Mouse (Mus musculus) mature B cell (primary cell): Measurements from ENCODE around the gene Pnldc1.
"Not testable (repeated sequence)": the region's sequence is repeated elsewhere in the genome, so short reads cannot be mapped to it uniquely, and the experiment has no call there.

Experiments
- in situ Hi-C: fragments of 300-500 bp; cut with MboI; formaldehyde crosslinking; loops from 2 replicates; pipeline ENCODE4 v1.14.3; 2019

The Pnldc1 gene

DNA sequence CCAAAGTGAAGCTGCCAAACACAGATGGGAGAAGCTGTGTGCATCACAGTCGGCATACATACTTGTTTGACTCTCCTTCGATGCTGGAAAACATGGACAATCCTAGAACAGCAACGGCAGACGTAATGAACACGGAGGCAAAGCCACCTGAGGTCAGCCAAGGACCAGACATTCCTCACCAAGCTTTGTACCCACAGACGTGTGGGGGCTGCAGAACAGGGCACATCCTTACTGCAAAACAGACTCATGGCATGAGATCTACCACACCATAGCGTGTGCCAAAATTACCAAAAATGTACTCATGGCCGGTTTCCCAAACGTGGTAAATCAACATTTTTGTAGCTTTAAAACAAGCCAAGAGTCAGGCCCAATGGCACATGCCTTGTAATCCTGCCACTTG lies 3.6 kb downstream of the Pnldc1 start:
- in situ Hi-C loops: no loop called here

- in situ Hi-C loops: no loop called here
These were observed 4.2 kb downstream of the Pnldc1 start for GRCm38 (mm10) chr17:12905810-12906209.

- in situ Hi-C loops: no loop called here
These were observed 5.7 kb downstream of the Pnldc1 start for GRCm38 (mm10) chr17:12904349-12904748.

- in situ Hi-C loops: no loop called here
These were observed 6.4 kb downstream of the Pnldc1 start for GRCm38 (mm10) chr17:12903372-12904333.

- in situ Hi-C loops: no loop called here
These were observed 7.7 kb downstream of the Pnldc1 start for GRCm38 (mm10) chr17:12902291-12902690.

DNA sequence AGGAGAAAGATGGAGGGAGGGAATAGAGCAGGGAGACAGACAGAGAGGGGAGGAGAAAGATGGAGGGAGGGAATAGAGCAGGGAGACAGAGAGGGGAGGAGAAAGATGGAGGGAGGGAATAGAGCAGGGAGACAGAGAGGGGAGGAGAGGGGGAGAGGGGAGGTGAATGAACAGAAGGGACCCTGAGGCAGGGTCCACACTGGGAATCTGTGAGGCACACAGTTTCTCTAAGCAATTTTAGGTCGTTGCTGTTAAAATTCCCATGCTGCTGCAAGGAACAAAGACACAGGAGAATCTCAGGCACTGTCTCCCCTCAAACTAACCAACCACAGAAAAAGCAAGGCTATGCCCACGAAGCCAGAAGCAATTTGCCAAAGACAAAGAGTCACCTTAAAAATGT lies 11.4 kb downstream of the Pnldc1 start:
- in situ Hi-C loops: not testable (repeated sequence)

DNA sequence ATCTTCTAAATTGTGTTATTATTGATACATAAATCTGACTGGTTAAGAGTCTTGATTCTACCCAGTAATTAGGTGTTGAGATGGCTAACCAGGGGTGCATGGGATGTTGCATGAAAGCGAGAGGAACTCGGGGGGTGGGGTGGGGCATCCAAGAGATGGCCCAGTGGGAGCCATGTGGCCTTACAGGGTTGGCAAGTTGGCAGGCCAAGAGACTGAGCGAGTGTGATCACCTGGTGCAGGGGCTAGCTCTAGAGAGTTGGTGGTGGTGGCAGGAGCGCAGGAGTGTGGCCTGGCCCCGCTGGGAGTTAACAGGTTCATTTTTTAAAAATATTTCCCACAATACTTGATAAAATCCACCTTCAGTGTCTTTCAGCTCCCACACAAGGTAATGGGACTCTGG lies 12.4 kb downstream of the Pnldc1 start:
- in situ Hi-C loops: no loop called here

- in situ Hi-C loops: no loop called here
These were observed 18.0 kb downstream of the Pnldc1 start for GRCm38 (mm10) chr17:12892033-12892432.

GRCm38 (mm10) chr17:12891054-12891453 lies 19.0 kb downstream of the Pnldc1 start:
- in situ Hi-C loops: no loop called here

DNA sequence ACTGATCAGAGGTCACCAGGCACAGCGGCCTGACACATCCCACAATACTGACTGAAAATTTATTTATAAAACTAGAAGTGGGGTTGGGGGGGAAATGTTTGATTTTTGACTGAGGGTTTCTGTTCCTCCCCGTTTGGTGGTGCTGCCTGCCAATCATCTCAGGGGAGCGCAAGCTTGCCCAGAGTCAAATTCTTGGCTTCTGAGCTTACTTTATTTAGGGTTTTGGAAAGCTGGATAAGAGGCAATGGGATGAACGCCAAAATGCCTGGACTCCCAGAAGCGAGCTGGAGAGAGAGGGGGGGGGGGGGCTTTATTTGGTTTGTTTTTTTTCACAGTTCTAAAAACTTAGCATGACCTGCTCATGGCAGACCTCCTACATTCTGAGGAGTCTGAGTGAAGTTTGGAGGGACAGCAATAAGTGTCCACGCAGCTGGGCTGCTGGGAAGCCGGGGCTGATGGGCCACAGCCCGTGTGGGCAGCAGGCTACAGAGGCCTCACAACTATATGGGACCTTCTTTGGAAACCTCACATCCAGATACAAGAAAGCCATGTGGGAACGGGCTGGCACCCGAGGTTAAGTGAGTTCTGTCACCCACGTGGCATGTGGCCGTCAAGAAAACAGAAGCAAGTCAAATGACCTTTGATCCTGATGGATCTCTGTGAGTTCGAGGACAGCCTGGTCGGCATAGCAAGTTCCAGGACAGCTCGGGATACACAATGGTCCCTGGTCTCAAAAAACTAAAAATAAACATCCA lies 22.8 kb downstream of the Pnldc1 start:
- in situ Hi-C loops: loop anchor here (10.0 kb wide), 1 partner anchor 108 kb away; the partner anchor contains the start of gene Wtap

- in situ Hi-C loops: loop anchor here (10.0 kb wide), 1 partner anchor 108 kb away; the partner anchor contains the start of gene Wtap
These were observed 23.4 kb downstream of the Pnldc1 start for GRCm38 (mm10) chr17:12886620-12887019.

DNA sequence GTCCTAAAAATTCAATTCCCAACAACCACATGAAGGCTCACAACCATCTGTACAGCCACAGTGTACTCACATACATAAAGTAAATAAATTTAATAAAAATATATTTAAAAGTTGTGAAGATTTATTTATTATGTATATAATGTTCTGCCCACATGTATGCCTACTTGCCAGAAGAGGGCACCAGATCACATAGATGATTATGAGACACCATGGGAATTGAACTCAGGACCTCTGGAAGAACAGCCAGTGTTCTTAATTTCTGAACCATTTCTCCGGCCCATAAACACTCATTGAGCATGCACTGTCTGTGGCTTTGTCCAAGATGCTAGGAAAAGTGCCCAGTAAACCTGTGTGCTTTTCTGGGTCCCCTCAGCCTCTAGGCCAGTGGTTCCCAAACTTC lies 28.8 kb downstream of the Pnldc1 start:
- in situ Hi-C loops: loop anchor here (10.0 kb wide), 1 partner anchor 114 kb away; the partner anchor contains the start of gene Wtap

DNA sequence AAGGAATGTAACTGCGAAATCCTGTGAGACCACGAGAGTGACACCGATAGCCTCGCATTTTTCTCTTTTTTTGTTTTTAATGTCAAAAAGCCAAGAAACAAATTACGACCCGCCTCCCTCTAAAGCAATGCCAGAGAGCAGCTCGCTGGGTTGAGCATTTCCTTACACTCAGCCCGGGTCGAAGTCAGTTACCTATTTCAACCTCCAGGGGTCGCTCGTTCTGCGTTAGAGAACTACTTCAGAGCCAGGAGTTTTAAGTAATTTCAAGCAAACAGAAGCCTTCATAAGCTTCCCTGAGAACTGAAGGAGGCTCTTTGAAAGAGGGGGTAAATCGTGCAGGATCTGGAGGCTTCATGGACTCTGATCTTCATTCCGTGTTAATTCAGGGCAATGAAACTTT lies 29.9 kb downstream of the Pnldc1 start:
- in situ Hi-C loops: loop anchor here (10.0 kb wide), 1 partner anchor 115 kb away; the partner anchor contains the start of gene Wtap

DNA sequence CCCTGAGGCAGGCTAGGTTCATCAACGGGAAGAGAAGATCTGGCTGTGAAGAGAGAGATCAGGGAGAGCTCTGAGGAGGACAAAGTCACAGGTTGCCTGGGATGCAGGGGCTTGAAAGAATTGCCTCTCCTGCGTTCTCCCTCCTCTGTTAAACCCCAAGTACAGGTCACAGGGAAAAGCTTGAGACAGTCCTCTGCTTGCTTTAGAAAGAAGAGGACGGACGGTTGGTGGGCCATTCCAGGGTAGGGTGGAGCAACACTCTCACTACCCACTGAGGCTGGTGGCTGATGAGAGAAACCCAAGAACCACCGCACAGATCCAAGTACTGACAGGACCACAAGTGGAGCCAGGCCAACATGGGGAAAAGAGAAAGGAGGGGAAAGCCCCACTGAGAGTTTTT lies 34.3 kb downstream of the Pnldc1 start, which contains the start of gene Mrgprh:
Mrgprh (plus strand) TSS at position 301 of the 400 bp plus-strand sequence.
- in situ Hi-C loops: no loop called here

DNA sequence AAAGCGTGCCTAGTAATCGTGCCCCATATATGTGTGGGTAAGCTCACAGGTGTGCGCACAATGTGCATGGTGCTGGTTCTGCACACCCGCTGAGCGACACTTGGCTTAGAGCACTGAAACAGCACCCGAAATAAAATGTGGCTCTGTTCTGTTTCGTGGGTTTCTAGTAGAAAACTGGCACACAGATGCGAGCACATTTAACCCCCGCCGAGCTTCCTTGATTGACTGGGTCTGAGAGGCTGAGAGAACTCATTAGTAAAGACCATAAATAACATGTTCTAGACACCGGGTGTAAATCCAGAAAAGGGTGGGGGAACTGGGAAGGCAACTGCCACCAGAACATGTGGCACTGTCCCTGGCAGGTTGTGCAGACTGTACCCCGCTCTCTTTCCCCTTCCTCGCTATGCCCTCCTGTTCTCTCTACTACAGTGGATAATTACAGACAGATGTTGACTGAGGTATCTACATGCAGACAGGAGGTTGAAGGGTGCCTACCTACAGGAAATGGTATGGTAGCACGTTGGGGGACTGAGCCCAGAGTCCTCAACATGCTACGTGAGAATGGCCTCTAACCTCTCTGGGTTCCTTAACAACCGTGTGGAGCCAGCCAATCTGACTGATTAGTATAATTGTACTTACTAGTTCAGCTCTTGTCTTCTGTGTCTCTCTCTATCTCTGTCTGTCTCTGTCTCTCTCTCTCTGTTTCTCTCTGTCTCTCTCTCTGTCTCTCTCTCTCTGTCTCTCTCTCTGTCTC lies 37.6 kb downstream of the Pnldc1 start:
- in situ Hi-C loops: no loop called here

DNA sequence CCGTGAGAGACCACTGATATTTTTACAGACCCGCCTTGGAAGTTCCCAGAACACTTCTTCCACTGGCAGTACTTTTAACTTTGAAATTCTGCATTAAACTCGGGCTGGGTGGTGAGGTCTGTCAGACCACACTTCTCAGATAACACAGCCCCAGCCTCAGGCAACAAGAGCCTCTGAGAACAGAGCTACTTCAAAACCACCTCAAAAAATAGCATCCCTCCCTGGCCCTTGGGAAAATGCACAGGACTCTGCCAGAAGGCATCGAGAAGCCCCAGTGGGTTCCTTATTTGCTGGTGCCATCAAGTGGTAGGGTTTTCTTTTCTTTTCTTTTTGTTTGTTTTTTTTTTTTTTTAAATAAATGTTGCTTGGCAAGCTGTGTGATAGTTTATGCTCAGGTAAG lies 41.4 kb downstream of the Pnldc1 start:
- in situ Hi-C loops: no loop called here

DNA sequence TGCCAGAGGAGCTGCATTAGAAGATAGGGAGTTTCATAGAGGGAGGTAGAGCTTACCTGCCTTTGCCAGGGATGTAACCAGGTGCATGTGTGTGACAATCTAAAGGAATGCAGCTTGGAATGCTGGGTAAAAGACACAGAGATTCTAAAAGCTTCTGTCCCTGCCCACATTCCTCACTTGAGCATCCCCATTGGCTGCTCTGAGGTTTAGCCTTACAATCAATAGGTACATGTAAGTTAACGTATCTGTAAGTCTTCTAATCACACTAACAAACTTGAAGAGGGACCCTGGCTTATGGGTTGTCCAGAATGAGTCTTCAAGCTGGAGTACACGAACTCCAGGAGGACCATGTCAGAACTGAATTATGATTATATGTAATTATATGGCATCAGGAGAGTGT lies 42.0 kb downstream of the Pnldc1 start, which contains the start of gene Mas1:
Mas1 (minus strand) TSS at position 101 of the 400 bp plus-strand sequence.
- in situ Hi-C loops: no loop called here

GRCm38 (mm10) chr17:12866853-12867252 lies 43.2 kb downstream of the Pnldc1 start:
- in situ Hi-C loops: no loop called here

- in situ Hi-C loops: no loop called here
These were observed 44.6 kb downstream of the Pnldc1 start for GRCm38 (mm10) chr17:12865407-12865806.

- in situ Hi-C loops: no loop called here
These were observed 45.9 kb downstream of the Pnldc1 start for GRCm38 (mm10) chr17:12864111-12864510.

GRCm38 (mm10) chr17:12859006-12859520 lies 51.0 kb downstream of the Pnldc1 start:
- in situ Hi-C loops: no loop called here
